Mouse (Mus musculus) adrenal gland, adult 18-20 months (tissue): ENCODE results near the gene Thada. TPM values are rescaled to one million over a fixed set of nuclear protein-coding genes. Genes with fewer than 3 reads are reported as not detected.
"Not testable (repeated sequence)": the region's sequence is repeated elsewhere in the genome, so short reads cannot be mapped to it uniquely, and the experiment has no call there.

Source experiments
- DNase-seq, 2 experiments: peaks; one replicate each; pipeline ENCODE4 v3.0.0; 2021 to 2022; ENCODE audit warnings: low spot score in 2 of 2
- total RNA-seq, 2 experiments: library from RNA; stranded (reverse); gene quantifications; 1 replicate in 1 of 2; 2 replicates in 1 of 2; pipeline ENCODE4 v1.2.3; 2021

The Thada gene
- total RNA-seq, 2 experiments from 2014 or later = 13.7 to 15.0 TPM

GRCm38 (mm10) chr17:84265480-84266130 lies 200.4 kb downstream of the Thada start:
- DNase-seq = no peak

DNA sequence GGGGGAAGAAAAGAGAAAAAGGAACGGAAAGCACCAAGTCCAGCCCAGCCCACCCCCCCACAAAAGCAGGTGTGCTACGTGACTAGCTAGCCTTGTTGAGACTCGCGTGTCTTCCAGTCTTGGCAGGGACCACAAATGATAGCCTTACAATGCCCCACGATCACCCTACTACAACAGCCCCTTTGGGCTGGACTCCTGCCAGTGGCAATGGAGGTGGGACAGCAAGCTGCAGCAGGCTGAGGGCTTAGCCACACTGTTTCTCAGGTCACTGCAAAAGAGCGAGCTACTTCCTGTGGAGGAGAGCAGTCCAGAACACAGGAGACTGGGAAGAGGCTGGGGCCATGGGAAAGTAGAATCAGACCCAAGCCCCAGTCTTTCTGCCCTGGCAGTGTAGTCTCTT lies 201.7 kb downstream of the Thada start:
- DNase-seq = no peak

GRCm38 (mm10) chr17:84263591-84263990 lies 202.4 kb downstream of the Thada start:
- no peak for DNase-seq

GRCm38 (mm10) chr17:84262325-84262979 lies 203.6 kb downstream of the Thada start:
- DNase-seq = no peak

GRCm38 (mm10) chr17:84261010-84261409 lies 205.0 kb downstream of the Thada start:
- no peak for DNase-seq

- DNase-seq = no peak
Measured at GRCm38 (mm10) chr17:84260226-84260625, 205.8 kb downstream of the Thada start.

GRCm38 (mm10) chr17:84258638-84259261 lies 207.3 kb downstream of the Thada start:
- no peak for DNase-seq

DNA sequence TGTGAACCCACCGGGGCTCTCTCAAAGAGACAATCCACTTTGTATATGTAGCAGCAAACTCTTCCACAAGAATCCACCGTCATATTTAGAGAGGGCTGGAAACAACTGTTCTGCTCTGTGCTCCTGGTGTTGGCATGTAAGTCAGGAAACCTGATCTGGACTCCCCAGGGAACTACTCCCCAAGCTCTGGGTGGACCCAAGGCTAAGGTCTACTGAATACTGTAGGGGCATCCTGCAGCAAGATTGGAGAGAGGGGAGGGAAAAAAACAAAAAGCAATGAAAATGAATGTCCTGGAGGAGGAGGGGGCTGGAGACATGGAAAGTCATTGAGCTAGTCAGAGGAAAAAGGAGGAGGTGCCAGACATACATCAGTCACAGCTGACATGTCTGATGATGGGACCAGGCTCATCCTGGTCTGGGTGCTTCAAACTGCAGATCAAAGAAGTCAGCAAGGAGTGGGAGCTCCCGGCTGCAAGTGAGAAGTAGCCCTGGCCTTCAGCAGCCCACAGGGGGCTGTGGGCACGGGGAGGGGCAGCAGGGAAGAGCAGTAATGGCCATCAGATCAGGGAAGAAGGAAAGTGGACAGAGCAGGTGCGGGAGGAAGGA lies 208.0 kb downstream of the Thada start:
- no peak for DNase-seq

GRCm38 (mm10) chr17:84256278-84256819 lies 209.7 kb downstream of the Thada start:
- DNase-seq = no peak

DNA sequence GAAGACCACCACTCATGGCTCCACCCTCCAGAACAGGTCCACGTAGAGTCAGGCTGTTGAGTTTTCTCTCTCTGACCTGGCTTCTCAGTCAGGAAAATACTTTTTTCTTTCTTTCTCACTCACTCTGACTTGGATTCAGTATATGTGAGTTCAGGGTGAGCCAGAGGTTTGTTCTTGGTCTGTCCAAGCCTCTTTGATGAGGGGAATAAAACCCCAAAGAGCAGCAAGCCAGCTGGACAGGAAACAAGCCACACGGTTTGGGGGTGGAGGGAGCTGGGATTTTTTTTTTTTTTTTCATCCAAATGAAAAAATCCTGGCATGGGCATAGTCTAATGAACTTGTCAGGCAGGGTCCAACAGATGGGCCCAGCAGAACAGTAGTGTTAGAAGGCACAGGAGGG lies 210.2 kb downstream of the Thada start:
- DNase-seq = no peak

DNA sequence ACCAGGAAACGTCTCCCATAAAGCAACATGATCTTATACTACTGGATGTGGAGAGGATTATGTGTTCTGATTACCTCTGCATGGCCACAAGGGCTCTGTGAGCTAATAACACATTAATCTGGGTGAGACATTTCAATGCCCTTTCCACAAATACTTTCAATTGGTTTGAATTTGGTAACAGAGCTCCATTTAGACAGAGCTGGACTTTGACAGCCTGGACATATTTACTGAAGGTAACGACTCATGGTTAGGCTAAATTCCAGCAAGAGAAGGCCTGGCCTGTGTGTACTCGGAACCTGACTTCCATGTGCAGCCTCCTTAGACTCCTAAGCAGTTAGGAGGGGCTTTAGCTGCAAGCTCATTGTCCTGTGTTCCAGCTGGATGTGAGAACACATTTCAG lies 214.6 kb downstream of the Thada start:
- DNase-seq = no peak

GRCm38 (mm10) chr17:84244182-84244920 lies 221.7 kb downstream of the Thada start:
- no peak for DNase-seq

- DNase-seq = no peak
Measured at GRCm38 (mm10) chr17:84243759-84244158, 222.2 kb downstream of the Thada start.

DNA sequence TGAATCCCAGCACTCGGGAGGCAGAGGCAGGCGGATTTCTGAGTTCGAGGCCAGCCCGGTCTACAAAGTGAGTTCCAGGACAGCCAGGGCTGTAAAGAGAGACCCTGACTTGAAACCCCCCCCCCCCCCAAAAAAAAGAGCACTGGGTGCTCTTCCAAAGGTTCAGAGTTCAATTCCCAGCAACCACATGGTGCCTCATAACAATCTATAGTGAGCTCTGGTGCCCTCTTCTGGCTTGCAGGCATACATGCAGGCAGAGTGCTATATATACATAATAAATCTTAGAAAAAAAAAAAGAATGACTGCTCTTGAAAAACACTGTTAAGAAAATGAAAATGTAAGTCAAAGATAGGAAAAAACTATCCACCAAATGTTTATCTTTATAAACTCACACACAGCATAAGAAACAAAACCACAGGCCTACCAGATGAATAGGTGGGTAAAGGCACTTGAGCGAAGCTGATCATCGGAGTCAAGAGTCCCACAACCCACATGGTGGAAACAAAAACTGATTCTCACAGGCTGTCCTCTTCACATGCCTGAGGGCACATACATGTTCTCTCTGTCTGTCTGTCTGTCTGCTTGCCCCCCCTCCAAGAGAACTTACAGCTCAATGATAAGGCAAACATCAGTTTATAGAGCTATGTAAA lies 224.6 kb downstream of the Thada start:
- no peak for DNase-seq

GRCm38 (mm10) chr17:84239679-84240292 lies 226.2 kb downstream of the Thada start:
- DNase-seq = no peak

DNA sequence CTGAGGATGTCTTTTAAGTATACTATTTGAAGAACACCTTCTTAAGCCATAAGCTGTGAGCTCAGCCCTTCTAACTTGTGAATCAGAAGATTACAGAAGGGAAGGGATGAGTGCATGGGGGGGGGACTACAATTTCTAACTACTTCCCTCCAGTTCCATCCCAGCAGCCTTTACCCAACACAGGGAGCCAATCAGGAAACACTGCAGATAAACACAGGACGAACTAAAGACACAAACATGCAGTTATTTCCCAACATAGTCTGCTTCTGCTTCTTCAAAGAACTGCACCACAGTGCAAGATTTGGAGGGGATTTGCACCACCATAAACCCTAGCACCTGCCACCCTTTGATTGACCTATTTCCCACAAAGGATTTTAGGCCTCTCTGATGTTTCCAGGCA lies 227.8 kb downstream of the Thada start:
- no peak for DNase-seq

DNA sequence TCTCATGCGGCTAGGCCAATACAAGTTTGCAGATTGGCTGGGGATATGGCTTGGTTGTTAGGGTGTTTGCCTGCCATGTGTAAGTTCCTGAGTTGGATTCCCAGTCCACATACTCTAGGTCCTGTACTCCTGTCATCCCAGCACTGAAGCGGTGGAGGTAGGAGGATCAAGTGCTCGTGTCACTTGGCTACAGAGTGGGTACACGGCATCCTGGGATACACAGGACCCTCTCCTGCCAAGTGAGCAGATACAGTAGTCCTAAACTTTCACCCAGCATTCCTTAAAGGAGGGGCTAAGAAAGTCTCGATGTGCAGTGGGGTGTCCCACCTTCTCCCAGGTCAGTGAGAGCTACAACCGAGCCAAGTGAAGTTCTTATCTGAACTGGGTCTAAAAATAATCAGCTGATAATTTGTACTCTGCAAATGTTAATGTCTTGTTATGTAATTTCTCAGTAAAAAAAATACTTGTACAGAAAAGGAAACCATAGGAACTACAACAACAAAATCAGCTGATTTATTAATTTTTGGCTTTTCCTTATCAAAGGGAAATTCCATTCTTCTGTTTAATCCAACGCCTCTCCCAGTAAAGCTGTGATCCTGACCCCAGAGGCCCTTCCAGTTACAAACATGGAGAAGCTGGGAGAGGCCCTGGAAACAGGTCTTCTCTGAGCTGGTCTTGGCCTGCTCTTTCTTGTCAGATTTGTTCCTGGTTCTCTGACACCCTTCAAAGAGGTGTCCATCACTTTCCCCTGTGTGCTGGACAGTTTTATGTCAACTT lies 229.0 kb downstream of the Thada start:
- DNase-seq = no peak

DNA sequence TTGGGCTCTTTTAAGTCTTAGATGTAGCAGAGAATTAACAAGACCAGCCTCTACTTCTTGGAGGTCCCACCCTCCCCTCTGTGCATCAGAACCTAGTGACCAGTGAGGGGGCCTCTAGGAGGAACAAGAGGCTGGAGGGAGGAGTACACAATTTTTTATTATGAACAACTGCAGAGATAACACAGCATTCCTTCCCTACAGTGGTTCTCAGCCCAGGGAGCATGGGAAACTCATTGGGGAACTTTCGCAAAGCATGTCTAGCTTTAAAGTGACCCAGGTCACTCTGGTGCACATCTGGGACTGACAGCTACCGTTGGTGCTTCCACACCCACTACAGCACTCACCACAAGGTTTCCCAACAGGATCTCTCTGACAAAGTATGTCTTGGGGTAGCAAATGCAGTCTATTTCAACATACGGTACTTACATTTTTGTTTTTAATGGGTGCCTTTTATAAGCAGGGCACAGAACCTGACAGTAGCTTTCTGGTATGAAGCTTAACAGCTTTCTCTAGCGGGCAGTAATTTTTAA lies 230.5 kb downstream of the Thada start:
- DNase-seq = no peak

DNA sequence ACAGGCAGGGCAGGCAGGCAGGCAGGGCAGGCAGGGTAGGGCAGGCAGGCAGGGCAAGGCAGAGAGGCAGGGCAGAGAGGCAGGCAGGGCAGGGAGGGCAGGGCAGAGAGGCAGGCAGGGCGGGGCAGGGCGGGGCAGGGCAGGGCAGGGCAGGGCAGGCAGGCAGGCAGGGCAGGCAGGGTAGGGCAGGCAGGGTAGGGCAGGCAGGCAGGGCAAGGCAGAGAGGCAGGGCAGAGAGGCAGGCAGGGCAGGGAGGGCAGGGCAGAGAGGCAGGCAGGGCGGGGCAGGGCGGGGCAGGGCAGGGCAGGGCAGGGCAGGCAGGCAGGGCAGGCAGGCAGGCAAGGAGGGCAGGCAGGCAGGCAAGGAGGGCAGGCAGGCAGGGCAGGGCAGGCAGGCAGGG lies 231.2 kb downstream of the Thada start:
- DNase-seq = not testable (repeated sequence)
